Mouse (Mus musculus): ENCODE results near the gene Gigyf2.
A peak's percentile ranks its signal among the peaks of the same experiment; 100 is the strongest.

DNA sequence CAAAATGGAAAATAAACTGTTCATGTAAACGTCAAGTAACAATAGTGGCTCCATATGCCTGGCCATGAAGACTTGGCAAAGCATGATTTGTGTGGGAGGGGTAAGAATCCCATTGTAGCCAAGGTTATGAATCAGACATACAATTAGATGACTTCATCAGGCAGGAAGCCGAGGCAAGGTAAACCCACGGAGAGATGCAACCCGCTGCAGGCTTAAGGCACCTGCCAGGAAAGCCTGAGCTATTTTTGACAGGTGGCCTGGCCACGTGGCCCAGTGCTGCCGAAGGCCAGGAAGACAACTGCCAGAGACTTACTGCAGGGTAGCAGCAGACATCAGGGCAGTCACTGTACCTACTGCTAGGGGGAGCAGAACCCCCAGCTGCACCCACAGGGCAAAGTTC lies 159.6 kb downstream of the Gigyf2 start:
- TF ChIP-seq MYOD1 (IDR thresholded peaks at IDR 0.05; ENCODE audit: control insufficient read depth in 1 of 3, insufficient read length in 2 of 3, low read depth in 2 of 3), result peak in 2 of 3 experiments; percentile 65 to 91
- no peak for TF ChIP-seq POLR2A (IDR thresholded peaks at IDR 0.05; ENCODE audit: insufficient read length, low read depth)
- peak; percentile 82 for TF ChIP-seq USF1 (IDR thresholded peaks at IDR 0.05; ENCODE audit: low read depth)
- TF ChIP-seq MAX (IDR thresholded peaks at IDR 0.05; ENCODE audit: low read depth), result peak; percentile 27
- TF ChIP-seq MYOG (IDR thresholded peaks at IDR 0.05; ENCODE audit: control insufficient read depth in 1 of 3, insufficient read depth in 1 of 3, insufficient read length in 2 of 3, low read depth in 2 of 3), result peak in 1 of 3 experiments; percentile 81
- no peak for TF ChIP-seq CEBPB (IDR thresholded peaks at IDR 0.05; ENCODE audit: insufficient read depth, poor library complexity, severe bottlenecking)
- no peak for TF ChIP-seq E2F4 (IDR thresholded peaks at IDR 0.05; ENCODE audit: insufficient read depth)
- TF ChIP-seq POLR2AphosphoS2 (IDR thresholded peaks at IDR 0.05; ENCODE audit: insufficient read length, low read depth), result no peak
- no peak for TF ChIP-seq REST (IDR thresholded peaks at IDR 0.05; ENCODE audit: insufficient read depth, insufficient read length)

All from myocyte (in vitro differentiated cells).